In genomic region chr10:128036746-128037425, GRCm38 (mm10) we compare ENCODE assay signal across 8 mouse cellular contexts. TPM values are rescaled to one million over a fixed set of nuclear protein-coding genes. Genes with fewer than 3 reads are reported as not detected.
DNase-seq lines count a peak whose midpoint lies in the region; ATAC-seq and TF ChIP-seq lines count a peak whose summit lies in the region.

No protein-coding gene starts in this region.

- H3K9ac ChIP-seq in forebrain, embryonic 14.5 days (ENCODE audit: low read length) = peak overlapping the region; percentile 98

- H3K4me2 ChIP-seq in forebrain, embryonic 14.5 days (ENCODE audit: low read length) = peak overlapping the region; percentile 94

- H3K27ac ChIP-seq in left cerebral cortex, adult 2 months = peak overlapping the region; percentile 94; the same call in 1 of the 2 replicates
- no peak overlapping the region for H3K27ac ChIP-seq in bone marrow, adult 2 months (ENCODE audit: control insufficient read depth, insufficient read depth, low read depth, low read length, poor library complexity)
- H3K27ac ChIP-seq in forebrain, embryonic 14.5 days (ENCODE audit: low read depth, low read length) = peak overlapping the region; percentile 3; the same call in 1 of the 2 replicates
- H3K27ac ChIP-seq in hindbrain, embryonic 10.5 days = peak overlapping the region; percentile 99
- H3K27ac ChIP-seq in limb, embryonic 10.5 days = peak overlapping the region; percentile 98
- no peak overlapping the region for H3K27ac ChIP-seq in testis, adult 2 months (ENCODE audit: control insufficient read depth, insufficient read depth, low read depth, low read length)

- no peaks in the 10 kb centered on the region for H3K9me3 ChIP-seq in forebrain, embryonic 14.5 days (replicated peaks; ENCODE audit: control insufficient read depth, low read length)
- no peaks in the 10 kb centered on the region for H3K9me3 ChIP-seq in hindbrain, embryonic 10.5 days
- no peaks in the 10 kb centered on the region for H3K9me3 ChIP-seq in limb, embryonic 10.5 days (replicated peaks)

- H3K4me1 ChIP-seq in bone marrow, adult 2 months (ENCODE audit: control insufficient read depth, insufficient read depth, low read length) = no peaks in the 10 kb centered on the region; the same call in 1 of the 2 replicates
- H3K4me1 ChIP-seq in forebrain, embryonic 14.5 days (ENCODE audit: control insufficient read depth, insufficient read depth, low read length) = peaks cover 16% of the 10 kb centered on the region
- H3K4me1 ChIP-seq in hindbrain, embryonic 10.5 days (replicated peaks) = peaks cover 35% of the 10 kb centered on the region
- peaks cover 34% of the 10 kb centered on the region for H3K4me1 ChIP-seq in limb, embryonic 10.5 days
- H3K4me1 ChIP-seq in testis, adult 2 months (ENCODE audit: control insufficient read depth, insufficient read depth, low read length) = peaks cover 7% of the 10 kb centered on the region

- H3K27me3 ChIP-seq in forebrain, embryonic 14.5 days (replicated peaks; ENCODE audit: control insufficient read depth, insufficient read depth, low read length) = no peaks in the 10 kb centered on the region
- no peaks in the 10 kb centered on the region for H3K27me3 ChIP-seq in hindbrain, embryonic 10.5 days (ENCODE audit: insufficient read depth, poor library complexity, severe bottlenecking)
- H3K27me3 ChIP-seq in limb, embryonic 10.5 days (ENCODE audit: low read depth, poor library complexity, severe bottlenecking) = no peaks in the 10 kb centered on the region
- no peaks in the 10 kb centered on the region for H3K27me3 ChIP-seq in testis, adult 2 months (ENCODE audit: control insufficient read depth, insufficient read depth, low read length)

- no peak for ATAC-seq in forebrain, embryonic 14.5 days

- peaks cover 34% of the 10 kb centered on the region for H3K36me3 ChIP-seq in forebrain, embryonic 14.5 days (ENCODE audit: control insufficient read depth, insufficient read depth, low read length)
- H3K36me3 ChIP-seq in hindbrain, embryonic 10.5 days = peaks cover 49% of the 10 kb centered on the region
- peaks cover 53% of the 10 kb centered on the region for H3K36me3 ChIP-seq in limb, embryonic 10.5 days
- H3K36me3 ChIP-seq in testis, adult 2 months (ENCODE audit: control insufficient read depth, insufficient read depth, low read length) = no peaks in the 10 kb centered on the region; the same call in none of the 2 replicates

- DNase-seq in left cerebral cortex, adult 2 months (ENCODE audit: extremely low spot score in 1 of 2, low spot score in 2 of 2) = no peak
- no peak for DNase-seq in left cerebral cortex, adult 11 months (ENCODE audit: low spot score)
- DNase-seq in forebrain, embryonic 14.5 days (ENCODE audit: low spot score) = peak; percentile 32
- no peak for DNase-seq in hindbrain, embryonic 10.5 days (ENCODE audit: low spot score)
- peak; percentile 53 for DNase-seq in limb, embryonic 10.5 days (ENCODE audit: low spot score)
- peak; percentile 22 for DNase-seq in mesoderm, embryonic 11.5 days (ENCODE audit: low read depth, low spot score)

- no peak for TF ChIP-seq CTCF in left cerebral cortex, adult 2 months (IDR thresholded peaks at IDR 0.05)
- no peak for TF ChIP-seq CTCF in bone marrow, adult 2 months (IDR thresholded peaks at IDR 0.05; ENCODE audit: control insufficient read depth, insufficient read depth, low read length)
- TF ChIP-seq CTCF in testis, adult 2 months (IDR thresholded peaks at IDR 0.05; ENCODE audit: control insufficient read depth, insufficient read depth, insufficient replicate concordance, low read depth, low read length) = no peak

- 5% methylated on average over 10 of the region's 10 CpGs for WGBS in bone marrow, adult 2 months
- 5% methylated on average over 10 of the region's 10 CpGs for WGBS in forebrain, embryonic 14.5 days
- 14% methylated on average over 10 of the region's 10 CpGs for WGBS in hindbrain, embryonic 10.5 days
- 8% methylated on average over 10 of the region's 10 CpGs for WGBS in limb, embryonic 10.5 days

- peak overlapping the region; percentile 67 for H3K4me3 ChIP-seq in left cerebral cortex, adult 2 months
- H3K4me3 ChIP-seq in bone marrow, adult 2 months (replicated peaks; ENCODE audit: control insufficient read depth, low read depth, low read length) = peak overlapping the region; percentile 86
- peak overlapping the region; percentile 87 for H3K4me3 ChIP-seq in forebrain, embryonic 14.5 days (ENCODE audit: low read depth, low read length)
- H3K4me3 ChIP-seq in hindbrain, embryonic 10.5 days = peak overlapping the region; percentile 98
- peak overlapping the region; percentile 93 for H3K4me3 ChIP-seq in limb, embryonic 10.5 days
- peak overlapping the region; percentile 97 for H3K4me3 ChIP-seq in testis, adult 2 months (ENCODE audit: control insufficient read depth, low read depth, low read length)

- no peak for TF ChIP-seq POLR2A in bone marrow, adult 2 months (IDR thresholded peaks at IDR 0.05; ENCODE audit: borderline replicate concordance, control insufficient read depth, low read depth, low read length)
- TF ChIP-seq POLR2A in testis, adult 2 months (IDR thresholded peaks at IDR 0.05; ENCODE audit: control insufficient read depth, low read depth, low read length) = no peak

- intact Hi-C loops in left cerebral cortex, adult 2 months (cut with DNase I) = no loop called here

RNA-seq across cellular contexts. Expression of gene Naca, which starts 1.5 kb away (rescaled TPM):
- 100 to 1,000 TPM; 310 to 314 TPM for total RNA-seq in left cerebral cortex, adult 2 months (2021)
- 429 and 585 TPM in 2 replicates for polyA plus RNA-seq in bone marrow, adult 2 months (2011; ENCODE audit: insufficient read depth, insufficient read length, low replicate concordance, missing spikeins)
- polyA plus RNA-seq in forebrain, embryonic 14.5 days (2014; fragmentation: Nextera tagmentation; extraction: Ambion mirVana) = 731 and 771 TPM in 2 replicates
- polyA plus RNA-seq in hindbrain, embryonic 10.5 days (2016; fragmentation: Nextera tagmentation; extraction: Ambion mirVana) = 790 and 883 TPM in 2 replicates
- 898 and 1,037 TPM in 2 replicates for polyA plus RNA-seq in limb, embryonic 10.5 days (2016; fragmentation: Nextera tagmentation; extraction: Ambion mirVana)
- polyA plus RNA-seq in testis, adult 2 months (2012; rRNA removed) = 229 and 234 TPM in 2 replicates

RNA-seq across cellular contexts. Expression of gene Ptges3, which starts 21.9 kb away (rescaled TPM):
- 100 to 1,000 TPM; 121 to 123 TPM for total RNA-seq in left cerebral cortex, adult 2 months (2021)
- 102 and 168 TPM in 2 replicates for polyA plus RNA-seq in bone marrow, adult 2 months (2011; ENCODE audit: insufficient read depth, insufficient read length, low replicate concordance, missing spikeins)
- polyA plus RNA-seq in forebrain, embryonic 14.5 days (2014; fragmentation: Nextera tagmentation; extraction: Ambion mirVana) = 426 and 447 TPM in 2 replicates
- polyA plus RNA-seq in hindbrain, embryonic 10.5 days (2016; fragmentation: Nextera tagmentation; extraction: Ambion mirVana) = 544 and 661 TPM in 2 replicates
- 668 and 708 TPM in 2 replicates for polyA plus RNA-seq in limb, embryonic 10.5 days (2016; fragmentation: Nextera tagmentation; extraction: Ambion mirVana)
- 41.6 and 42.7 TPM in 2 replicates for polyA plus RNA-seq in testis, adult 2 months (2012; rRNA removed)

RNA-seq across cellular contexts. Expression of gene Prim1, which starts 21.9 kb away (rescaled TPM):
- 1 to 10 TPM; 7.9 to 8.1 TPM for total RNA-seq in left cerebral cortex, adult 2 months (2021)
- polyA plus RNA-seq in bone marrow, adult 2 months (2011; ENCODE audit: insufficient read depth, insufficient read length, low replicate concordance, missing spikeins) = 57.7 and 89.8 TPM in 2 replicates
- 66.3 and 71.6 TPM in 2 replicates for polyA plus RNA-seq in forebrain, embryonic 14.5 days (2014; fragmentation: Nextera tagmentation; extraction: Ambion mirVana)
- polyA plus RNA-seq in hindbrain, embryonic 10.5 days (2016; fragmentation: Nextera tagmentation; extraction: Ambion mirVana) = 82.4 and 108 TPM in 2 replicates
- 99.0 and 109 TPM in 2 replicates for polyA plus RNA-seq in limb, embryonic 10.5 days (2016; fragmentation: Nextera tagmentation; extraction: Ambion mirVana)
- polyA plus RNA-seq in testis, adult 2 months (2012; rRNA removed) = 2.9 and 3.4 TPM in 2 replicates

RNA-seq across cellular contexts. Expression of gene Hsd17b6, which starts 29.5 kb away (rescaled TPM):
- total RNA-seq in left cerebral cortex, adult 2 months (2021) = not detected
- polyA plus RNA-seq in bone marrow, adult 2 months (2011; ENCODE audit: insufficient read depth, insufficient read length, low replicate concordance, missing spikeins) = 0.90 and 1.4 TPM in 2 replicates
- polyA plus RNA-seq in forebrain, embryonic 14.5 days (2014; fragmentation: Nextera tagmentation; extraction: Ambion mirVana) = not detected in 2 replicates
- polyA plus RNA-seq in hindbrain, embryonic 10.5 days (2016; fragmentation: Nextera tagmentation; extraction: Ambion mirVana) = not detected in 2 replicates
- polyA plus RNA-seq in limb, embryonic 10.5 days (2016; fragmentation: Nextera tagmentation; extraction: Ambion mirVana) = not detected in 2 replicates
- not detected in 2 replicates for polyA plus RNA-seq in testis, adult 2 months (2012; rRNA removed)

RNA-seq across cellular contexts. Expression of gene Atp5b, which starts 46.2 kb away (rescaled TPM):
- total RNA-seq in left cerebral cortex, adult 2 months (2021) = 1,000 to 10,000 TPM; 1,628 to 1,633 TPM
- polyA plus RNA-seq in bone marrow, adult 2 months (2011; ENCODE audit: insufficient read depth, insufficient read length, low replicate concordance, missing spikeins) = 369 and 567 TPM in 2 replicates
- polyA plus RNA-seq in forebrain, embryonic 14.5 days (2014; fragmentation: Nextera tagmentation; extraction: Ambion mirVana) = 2,318 and 2,350 TPM in 2 replicates
- polyA plus RNA-seq in hindbrain, embryonic 10.5 days (2016; fragmentation: Nextera tagmentation; extraction: Ambion mirVana) = 2,236 and 2,265 TPM in 2 replicates
- polyA plus RNA-seq in limb, embryonic 10.5 days (2016; fragmentation: Nextera tagmentation; extraction: Ambion mirVana) = 2,336 and 2,543 TPM in 2 replicates
- 805 and 830 TPM in 2 replicates for polyA plus RNA-seq in testis, adult 2 months (2012; rRNA removed)

Comparison
In these comparisons a context has a peak if more than half of its experiments do, and no peak if none do; other contexts are left out.
1. DNase-seq: peak in forebrain, embryonic 14.5 days (single experiment), limb, embryonic 10.5 days (single experiment) and mesoderm, embryonic 11.5 days (single experiment); none in left cerebral cortex, adult 2 months (0 of 2), left cerebral cortex, adult 11 months (single experiment) and hindbrain, embryonic 10.5 days (single experiment).
2. H3K27ac ChIP-seq: peak in left cerebral cortex, adult 2 months (single experiment), forebrain, embryonic 14.5 days (single experiment), hindbrain, embryonic 10.5 days (single experiment) and limb, embryonic 10.5 days (single experiment); none in bone marrow, adult 2 months (single experiment) and testis, adult 2 months (single experiment).
3. RNA of gene Prim1, which starts 21.9 kb away (polyA plus RNA-seq): 99.0 to 109 TPM in limb, embryonic 10.5 days, 57.7 to 89.8 TPM in bone marrow, adult 2 months, 82.4 to 108 TPM in hindbrain, embryonic 10.5 days and 66.3 to 71.6 TPM in forebrain, embryonic 14.5 days; 2.9 to 3.4 TPM in testis, adult 2 months; every median in the first group is over 10 times any median in the second.
4. Peak in every context shown above with its lines, with median percentiles within 50 percentile points of each other: H3K4me3 ChIP-seq.